Mouse (Mus musculus) neural tube, embryonic 12.5 days (tissue): ENCODE data around the gene Macrod2. TPM values are rescaled to one million over a fixed set of nuclear protein-coding genes. Genes with fewer than 3 reads are reported as not detected.
A peak's percentile ranks its signal among the peaks of the same experiment; 100 is the strongest.

Source experiments
- ATAC-seq: fragments of 200-750 bp; cut with Nextera tagmentation; 2 replicates; pipeline ENCODE4 v1.8.0; 2017; ENCODE audit warnings: low read depth, mild to moderate bottlenecking, moderate TSS enrichment, moderate library complexity; ENCODE audit not compliant: low FRiP score
- H3K27ac ChIP-seq: fragments of 300-500 bp; sonication (generic); 2 replicates; pipeline ENCODE4 v1.5.1; 2016
- H3K27me3 ChIP-seq: fragments of 300-500 bp; sonication (generic); replicated peaks from 2 replicates; pipeline ENCODE4 v1.6.1; 2016; ENCODE audit warnings: mild to moderate bottlenecking
- H3K36me3 ChIP-seq: fragments of 300-500 bp; sonication (generic); 2 replicates; pipeline ENCODE4 v1.6.1; 2016; ENCODE audit warnings: mild to moderate bottlenecking
- H3K4me1 ChIP-seq: fragments of 300-500 bp; sonication (generic); 2 replicates; pipeline ENCODE4 v1.6.1; 2016
- H3K4me2 ChIP-seq: fragments of 300-500 bp; sonication (generic); replicated peaks from 2 replicates; pipeline ENCODE4 v1.6.1; 2016; ENCODE audit warnings: mild to moderate bottlenecking
- H3K4me3 ChIP-seq: fragments of 300-500 bp; sonication (generic); 2 replicates; pipeline ENCODE4 v1.5.1; 2016
- H3K9ac ChIP-seq: fragments of 300-500 bp; sonication (generic); 2 replicates; pipeline ENCODE4 v1.6.1; 2016; ENCODE audit warnings: mild to moderate bottlenecking
- H3K9me3 ChIP-seq: fragments of 300-500 bp; sonication (generic); 2 replicates; pipeline ENCODE4 v1.6.1; 2016; ENCODE audit warnings: mild to moderate bottlenecking
- WGBS: fragments of 180-500 bp; shearing (Covaris S2); methylation state at CpG from one replicate; pipeline ENCODE4 v1.1.7; 2016; 5-methylcytosine and 5-hydroxymethylcytosine counted together
- polyA plus RNA-seq: library from polyadenylated mRNA; unstranded; fragments of >200 nt; fragmentation: Nextera tagmentation; extraction: Ambion mirVana; gene quantifications from 2 replicates; pipeline ENCODE4 v1.2.1, GENCODE M21; 2016

Macrod2 gene
- polyA plus RNA-seq, 1 experiment from 2014 or later: 53.8 TPM

DNA sequence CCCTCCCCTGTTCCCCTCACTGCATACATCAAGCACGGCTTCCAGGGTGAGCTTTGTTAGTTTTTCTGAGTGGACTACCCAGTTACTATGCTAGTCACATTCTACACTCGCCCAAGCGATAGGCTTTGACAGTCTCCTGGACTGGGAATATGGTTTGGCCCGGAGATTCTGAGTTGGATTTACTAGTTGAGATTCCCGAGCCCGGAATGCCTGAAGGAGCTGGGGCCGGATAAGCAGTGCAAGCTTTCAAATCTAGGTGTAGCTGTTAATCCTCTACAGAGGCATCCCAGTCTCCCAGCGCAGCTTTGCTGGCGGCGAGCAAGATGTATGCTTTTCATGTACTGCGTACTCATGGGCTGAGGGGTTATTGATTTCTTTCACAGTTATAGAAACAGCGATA, 275.3 kb downstream of the Macrod2 start:
- WGBS: under 1% methylated on average over 12 of the region's 12 CpGs
- Histone ChIP-seq H3K4me1 (peaks cover 15% of the 10 kb centered on the region), H3K27ac (peak overlapping the region; percentile 46; the same call in 1 of the 2 replicates), H3K9me3 (no peaks in the 10 kb centered on the region), H3K4me2 (peak overlapping the region; percentile 62), H3K27me3 (no peaks in the 10 kb centered on the region), H3K9ac (peak overlapping the region; percentile 69), H3K36me3 (no peaks in the 10 kb centered on the region), H3K4me3 (peak overlapping the region; percentile 54)
- peak; percentile 34 for ATAC-seq

DNA sequence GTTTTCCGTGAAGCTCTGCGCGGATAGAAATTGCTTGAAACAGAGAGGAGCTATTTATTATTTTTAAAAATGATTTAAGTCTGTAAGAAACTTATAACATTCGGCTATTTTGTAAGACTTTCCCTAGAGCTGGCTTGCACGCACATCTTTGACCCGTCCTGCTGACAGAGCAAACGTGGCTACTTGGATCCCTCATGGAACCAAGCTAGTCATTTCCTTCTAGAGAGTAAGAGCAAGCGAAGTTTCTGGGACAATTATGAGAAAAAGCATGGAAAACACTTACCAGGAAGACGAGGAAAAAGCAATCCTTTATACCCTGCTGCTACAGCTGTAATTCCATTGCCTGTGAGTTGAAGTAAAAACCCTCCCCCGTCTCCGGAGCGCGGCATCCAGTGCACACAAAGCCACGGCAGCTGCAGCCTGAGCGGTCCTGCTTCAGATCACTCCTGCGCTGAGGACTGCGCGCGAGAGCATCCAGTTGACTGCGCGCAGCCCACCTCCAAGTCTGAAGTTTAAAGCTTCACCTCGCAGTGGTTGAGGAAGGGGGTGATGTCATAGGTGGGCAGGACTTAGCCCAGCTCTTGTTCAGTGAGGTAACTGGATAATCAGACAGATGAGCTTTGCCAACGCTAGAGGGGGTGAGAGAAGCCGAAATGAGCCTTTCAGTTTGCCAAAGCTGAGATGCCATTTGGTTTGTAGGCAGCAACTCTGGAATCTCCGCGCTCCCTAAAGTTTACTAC, 276.0 kb downstream of the Macrod2 start, which contains the start of gene Flrt3:
Gene Flrt3 (minus strand): TSS at position 507 of the 740 bp plus-strand sequence.
- peak; percentile 98 for ATAC-seq
- peak within 1 kb of the TSS; percentile 54 for H3K4me3 ChIP-seq
- H3K4me2 ChIP-seq: peak within 1 kb of the TSS; percentile 62
- peak within 1 kb of the TSS; percentile 57; the same call in 1 of the 2 replicates for H3K27ac ChIP-seq
- H3K9ac ChIP-seq: peak within 1 kb of the TSS; percentile 69
- H3K4me1 ChIP-seq: peaks cover 11% of the 10 kb centered on the region; the same call in 1 of the 2 replicates
- H3K9me3 ChIP-seq: no peaks in the 10 kb centered on the region
- WGBS: under 1% methylated on average over 26 of the region's 26 CpGs
- H3K27me3 ChIP-seq: no peaks in the 10 kb centered on the region
- H3K36me3 ChIP-seq: no peaks in the 10 kb centered on the region

DNA sequence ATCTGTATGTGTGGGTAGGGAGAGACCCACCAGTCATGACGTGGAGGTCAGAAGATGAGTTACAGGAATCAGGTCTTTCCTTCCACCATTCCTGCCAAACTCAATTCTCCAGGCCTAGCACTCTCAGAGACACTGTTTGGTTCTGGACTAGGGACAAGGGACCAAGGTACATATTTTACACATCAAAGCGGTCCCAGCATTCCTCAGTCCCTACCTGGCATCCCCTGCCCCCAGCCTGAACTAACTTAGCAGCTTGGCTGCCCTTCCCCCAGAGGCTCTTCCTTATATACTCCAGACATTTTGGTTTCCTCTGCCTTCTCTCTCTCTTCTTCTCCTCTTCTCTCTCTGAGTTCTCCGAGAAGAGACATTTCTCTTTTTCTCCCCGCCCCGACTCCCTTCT, 278.4 kb downstream of the Macrod2 start:
- H3K27me3 ChIP-seq: no peaks in the 10 kb centered on the region
- H3K4me2 ChIP-seq: no peak overlapping the region
- H3K4me1 ChIP-seq: no peaks in the 10 kb centered on the region; the same call in 1 of the 2 replicates
- ATAC-seq: no peak
- no peaks in the 10 kb centered on the region for H3K36me3 ChIP-seq
- no peak overlapping the region for H3K4me3 ChIP-seq
- H3K9me3 ChIP-seq: no peaks in the 10 kb centered on the region
- H3K27ac ChIP-seq: no peak overlapping the region
- 81% methylated on average over 5 of the region's 5 CpGs for WGBS
- no peak overlapping the region for H3K9ac ChIP-seq

DNA sequence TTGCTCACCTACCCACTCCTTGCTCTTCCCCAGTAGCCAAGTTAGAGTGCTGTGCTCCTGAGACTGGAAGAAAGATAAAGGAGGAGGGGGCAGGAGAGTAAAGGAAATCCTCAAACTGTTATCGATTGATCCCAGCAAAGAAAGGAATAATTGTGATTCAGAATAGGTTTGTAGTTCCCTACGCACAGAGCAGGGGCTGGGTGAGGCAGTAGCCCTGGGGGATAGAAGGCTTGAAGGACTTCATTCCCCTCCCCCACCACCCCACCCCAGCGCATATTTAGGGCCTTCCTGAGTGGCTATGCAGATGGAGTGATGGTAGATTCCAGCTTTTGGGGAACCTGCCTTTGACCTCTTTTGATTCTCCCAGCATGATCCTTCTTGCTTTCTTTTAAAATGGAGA, 281.6 kb downstream of the Macrod2 start:
- Histone ChIP-seq H3K9ac (no peak overlapping the region), H3K4me2 (no peak overlapping the region), H3K27ac (no peak overlapping the region), H3K4me1 (no peaks in the 10 kb centered on the region; the same call in 1 of the 2 replicates), H3K9me3 (no peaks in the 10 kb centered on the region), H3K36me3 (no peaks in the 10 kb centered on the region), H3K27me3 (no peaks in the 10 kb centered on the region), H3K4me3 (no peak overlapping the region)
- ATAC-seq: no peak
- WGBS: 22% methylated on average over 3 of the region's 3 CpGs

DNA sequence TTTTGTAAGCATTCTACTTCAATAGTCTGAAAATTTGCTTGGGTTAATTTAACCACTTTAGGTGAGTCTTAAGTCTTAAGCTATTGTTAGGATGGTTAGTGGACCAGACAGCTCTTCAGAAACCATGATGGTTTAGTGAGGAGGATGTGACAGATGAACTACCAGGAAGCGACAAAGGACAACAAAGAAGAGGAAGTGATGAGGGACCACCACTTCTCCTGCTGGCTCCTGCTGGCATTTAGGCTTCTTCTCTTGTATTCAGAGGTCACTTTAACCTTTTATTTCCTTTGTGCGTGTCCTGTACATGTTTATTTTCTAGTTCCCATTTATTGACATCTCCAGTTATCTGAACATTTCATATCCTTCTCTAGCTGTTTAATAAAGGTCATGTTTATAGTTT, 295.8 kb downstream of the Macrod2 start:
- Histone ChIP-seq H3K27me3 (no peaks in the 10 kb centered on the region), H3K36me3 (no peaks in the 10 kb centered on the region), H3K9me3 (no peaks in the 10 kb centered on the region), H3K9ac (no peak overlapping the region), H3K4me2 (no peak overlapping the region), H3K4me3 (no peak overlapping the region), H3K4me1 (no peaks in the 10 kb centered on the region), H3K27ac (no peak overlapping the region)
- WGBS: 86% methylated on average over 2 of the region's 2 CpGs
- no peak for ATAC-seq

DNA sequence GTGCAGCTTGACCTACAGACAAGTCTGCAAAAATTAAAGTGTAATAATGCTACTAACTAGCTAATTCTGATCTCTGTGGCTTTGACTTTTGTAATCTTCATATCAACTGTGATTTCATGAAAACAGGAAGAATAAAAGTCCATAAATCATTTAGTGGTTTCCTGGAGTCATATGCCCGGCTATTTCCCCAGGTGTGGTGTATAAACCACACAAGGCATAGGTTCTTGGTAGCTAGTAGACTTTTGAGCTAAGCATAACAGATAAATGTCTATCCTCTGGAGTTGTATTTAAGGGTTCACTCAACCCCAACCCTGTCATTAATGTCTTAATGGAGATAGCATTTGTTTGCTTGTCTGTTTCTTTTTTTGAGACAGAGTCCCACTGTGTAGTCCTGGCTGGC, 296.3 kb downstream of the Macrod2 start:
- Histone ChIP-seq H3K4me1 (no peaks in the 10 kb centered on the region), H3K27ac (no peak overlapping the region), H3K36me3 (no peaks in the 10 kb centered on the region), H3K9me3 (no peaks in the 10 kb centered on the region), H3K4me2 (no peak overlapping the region), H3K9ac (no peak overlapping the region), H3K4me3 (no peak overlapping the region), H3K27me3 (no peaks in the 10 kb centered on the region)
- ATAC-seq: no peak
- WGBS: 83% methylated on average over 1 of the region's 1 CpGs

DNA sequence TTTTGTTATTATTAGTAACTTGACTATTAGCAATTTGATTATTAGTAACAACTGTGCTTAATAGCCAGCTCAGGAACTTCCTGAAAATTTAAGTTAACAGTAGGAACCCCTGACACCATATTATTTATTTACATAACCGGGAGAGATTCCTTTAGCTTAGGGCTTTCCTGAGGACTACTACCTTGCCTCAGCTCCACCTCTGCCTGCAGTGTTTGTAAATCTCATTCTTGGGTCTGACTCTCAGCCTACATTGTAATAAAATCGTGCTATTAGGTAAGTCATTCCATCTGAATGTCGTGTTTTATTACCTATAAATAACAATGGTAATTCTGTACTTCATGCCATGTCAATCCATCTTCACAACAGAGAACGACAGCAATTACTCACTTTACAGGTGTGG, 297.4 kb downstream of the Macrod2 start:
- H3K9ac ChIP-seq: no peak overlapping the region
- H3K36me3 ChIP-seq: no peaks in the 10 kb centered on the region
- H3K4me2 ChIP-seq: no peak overlapping the region
- H3K27me3 ChIP-seq: no peaks in the 10 kb centered on the region
- WGBS: 36% methylated on average over 4 of the region's 4 CpGs
- no peaks in the 10 kb centered on the region for H3K9me3 ChIP-seq
- no peak for ATAC-seq
- no peak overlapping the region for H3K4me3 ChIP-seq
- no peaks in the 10 kb centered on the region for H3K4me1 ChIP-seq
- no peak overlapping the region for H3K27ac ChIP-seq

DNA sequence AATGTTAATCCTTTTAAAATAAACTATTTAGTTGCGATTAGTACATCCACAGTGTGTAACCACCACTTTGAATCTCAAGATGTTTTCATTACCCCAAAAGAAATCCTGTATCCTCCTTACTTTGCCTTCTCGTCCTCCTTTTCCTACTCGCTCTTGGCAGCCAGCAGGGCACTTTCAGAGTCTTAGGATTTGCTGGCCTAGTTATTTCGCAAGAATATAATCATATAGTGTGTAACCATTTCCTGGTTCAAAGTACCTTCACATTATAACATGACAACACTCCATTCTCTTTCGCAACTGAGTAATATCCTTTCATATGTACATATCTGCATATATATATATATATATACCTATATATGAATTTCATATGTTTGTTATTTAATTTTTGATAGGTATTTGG, 298.7 kb downstream of the Macrod2 start:
- Histone ChIP-seq H3K36me3 (no peaks in the 10 kb centered on the region), H3K27me3 (no peaks in the 10 kb centered on the region), H3K9ac (no peak overlapping the region), H3K9me3 (no peaks in the 10 kb centered on the region), H3K27ac (no peak overlapping the region), H3K4me1 (no peaks in the 10 kb centered on the region), H3K4me3 (no peak overlapping the region), H3K4me2 (no peak overlapping the region)
- no peak for ATAC-seq
- WGBS: 89% methylated on average over 5 of the region's 5 CpGs

DNA sequence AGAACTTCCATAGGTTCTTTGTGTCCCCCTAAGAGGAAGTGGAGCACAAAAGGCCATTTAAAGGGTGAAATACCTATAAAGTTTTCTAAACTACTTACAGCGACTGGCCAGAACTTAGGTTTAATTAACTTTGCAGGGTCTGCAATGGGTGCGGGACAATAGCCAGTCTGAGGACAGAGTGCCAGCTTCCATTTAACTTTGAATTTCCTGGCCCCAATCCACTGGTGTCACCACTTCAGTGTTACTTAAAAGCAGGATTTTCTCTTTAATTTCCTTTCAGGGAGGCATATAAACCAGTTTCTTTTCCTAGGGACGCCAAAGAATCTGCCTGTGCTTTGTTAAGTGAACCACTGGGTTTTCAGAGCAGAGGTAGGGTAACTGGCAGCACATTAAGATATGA, 303.5 kb downstream of the Macrod2 start:
- H3K4me3 ChIP-seq: no peak overlapping the region
- H3K27ac ChIP-seq: no peak overlapping the region
- H3K9ac ChIP-seq: no peak overlapping the region
- no peaks in the 10 kb centered on the region for H3K4me1 ChIP-seq
- ATAC-seq: no peak
- no peaks in the 10 kb centered on the region for H3K27me3 ChIP-seq
- H3K36me3 ChIP-seq: no peaks in the 10 kb centered on the region
- no peaks in the 10 kb centered on the region for H3K9me3 ChIP-seq
- H3K4me2 ChIP-seq: no peak overlapping the region
- WGBS: 13% methylated on average over 3 of the region's 3 CpGs

DNA sequence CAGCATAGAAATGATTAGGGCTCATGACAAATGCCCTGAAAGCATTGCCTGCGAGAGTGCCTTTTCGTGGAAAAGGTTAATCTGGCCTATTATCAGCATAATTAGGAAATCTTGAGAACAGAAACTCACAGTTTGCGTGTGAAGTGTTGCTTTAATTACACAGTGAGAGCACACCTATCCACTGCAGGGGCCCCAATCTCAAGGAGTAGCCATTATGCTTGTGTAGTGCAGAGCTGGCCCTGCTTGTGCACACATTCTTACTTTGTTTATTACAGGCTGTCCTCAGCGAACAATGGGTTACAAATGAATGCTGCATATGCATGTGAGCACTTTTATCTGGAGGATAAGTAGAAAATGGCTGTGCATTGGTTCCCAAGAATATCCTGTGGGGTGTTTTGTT, 308.3 kb downstream of the Macrod2 start:
- WGBS: 39% methylated on average over 4 of the region's 4 CpGs
- Histone ChIP-seq H3K4me2 (no peak overlapping the region), H3K36me3 (no peaks in the 10 kb centered on the region), H3K4me1 (no peaks in the 10 kb centered on the region), H3K4me3 (no peak overlapping the region), H3K9me3 (no peaks in the 10 kb centered on the region), H3K9ac (no peak overlapping the region), H3K27me3 (no peaks in the 10 kb centered on the region), H3K27ac (no peak overlapping the region)
- ATAC-seq: no peak

DNA sequence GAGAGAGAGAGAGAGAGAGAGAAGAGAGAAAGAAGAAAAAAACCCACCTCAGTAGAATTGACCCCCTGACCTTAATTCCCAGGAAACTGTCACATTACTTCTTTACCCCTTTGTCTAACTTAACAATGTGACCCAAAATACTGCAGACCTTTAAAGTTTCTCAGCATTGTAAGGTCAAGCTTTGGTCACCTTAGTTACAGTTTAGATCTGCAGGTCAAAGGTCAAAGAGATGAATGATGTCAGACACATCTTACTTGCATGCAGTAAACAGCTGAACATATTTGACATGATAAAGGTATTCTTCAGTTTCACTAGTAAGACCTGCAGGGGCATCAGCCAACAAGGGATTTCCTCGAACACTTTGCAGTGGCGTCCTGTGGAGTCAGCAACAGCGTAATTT, 309.0 kb downstream of the Macrod2 start:
- 11% methylated on average over 3 of the region's 3 CpGs for WGBS
- no peak overlapping the region for H3K9ac ChIP-seq
- no peak for ATAC-seq

DNA sequence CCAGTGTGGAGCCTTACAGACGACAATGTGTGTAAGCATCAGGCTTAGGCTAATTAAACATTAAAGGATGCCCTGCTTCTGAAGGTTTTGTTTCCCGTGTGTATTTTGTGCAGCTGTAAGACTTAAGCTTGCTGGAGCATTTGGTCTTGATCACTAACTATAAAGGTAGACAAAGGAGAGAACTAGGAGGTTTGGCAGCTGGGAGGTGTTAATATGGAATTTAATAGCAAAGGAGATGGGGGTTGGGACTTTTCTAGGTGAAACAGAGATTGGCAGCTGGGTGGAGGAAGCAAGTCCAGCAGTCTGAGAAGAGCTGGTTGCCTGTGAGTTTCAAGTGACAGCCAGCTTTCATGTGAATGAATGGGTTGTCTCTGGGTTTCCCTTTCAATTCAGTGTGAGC, 310.2 kb downstream of the Macrod2 start:
- H3K27ac ChIP-seq: no peak overlapping the region
- no peak overlapping the region for H3K9ac ChIP-seq
- no peak for ATAC-seq

More for the DNA sequence above, 309.0 kb downstream of the Macrod2 start:
- Histone ChIP-seq H3K9me3 (no peaks in the 10 kb centered on the region), H3K4me1 (no peaks in the 10 kb centered on the region), H3K4me2 (no peak overlapping the region), H3K36me3 (no peaks in the 10 kb centered on the region), H3K27ac (no peak overlapping the region), H3K27me3 (no peaks in the 10 kb centered on the region), H3K4me3 (no peak overlapping the region)

DNA sequence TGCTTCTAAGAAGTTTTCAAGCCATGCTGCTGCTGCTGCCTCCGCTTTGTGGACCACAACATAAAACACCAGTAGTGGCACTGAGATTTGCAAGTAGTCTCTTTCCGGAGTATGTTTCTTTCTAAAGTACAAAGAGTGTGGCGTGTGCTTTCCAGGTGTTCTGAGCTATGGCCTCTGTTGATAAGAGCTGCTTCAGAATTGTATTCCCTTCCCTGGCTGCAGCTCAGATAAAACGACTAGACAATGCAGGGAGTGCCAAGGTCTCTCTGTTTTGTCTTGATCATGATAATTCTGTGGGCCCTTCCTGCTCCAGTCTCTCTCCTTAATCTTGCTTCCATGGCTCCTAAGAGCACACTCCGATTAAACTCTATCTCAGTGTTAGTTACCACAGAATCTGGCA, 312.4 kb downstream of the Macrod2 start:
- Histone ChIP-seq H3K36me3 (no peaks in the 10 kb centered on the region), H3K4me1 (no peaks in the 10 kb centered on the region), H3K27ac (no peak overlapping the region), H3K4me2 (no peak overlapping the region), H3K9me3 (no peaks in the 10 kb centered on the region), H3K4me3 (no peak overlapping the region), H3K9ac (no peak overlapping the region), H3K27me3 (no peaks in the 10 kb centered on the region)
- 87% methylated on average over 5 of the region's 5 CpGs for WGBS
- ATAC-seq: no peak

More for the DNA sequence above, 310.2 kb downstream of the Macrod2 start:
- H3K9me3 ChIP-seq: no peaks in the 10 kb centered on the region
- H3K4me1 ChIP-seq: no peaks in the 10 kb centered on the region
- H3K4me2 ChIP-seq: no peak overlapping the region
- no peaks in the 10 kb centered on the region for H3K27me3 ChIP-seq
- WGBS: 5% methylated on average over 2 of the region's 2 CpGs
- H3K36me3 ChIP-seq: no peaks in the 10 kb centered on the region
- H3K4me3 ChIP-seq: no peak overlapping the region
